In the genomic region with DNA sequence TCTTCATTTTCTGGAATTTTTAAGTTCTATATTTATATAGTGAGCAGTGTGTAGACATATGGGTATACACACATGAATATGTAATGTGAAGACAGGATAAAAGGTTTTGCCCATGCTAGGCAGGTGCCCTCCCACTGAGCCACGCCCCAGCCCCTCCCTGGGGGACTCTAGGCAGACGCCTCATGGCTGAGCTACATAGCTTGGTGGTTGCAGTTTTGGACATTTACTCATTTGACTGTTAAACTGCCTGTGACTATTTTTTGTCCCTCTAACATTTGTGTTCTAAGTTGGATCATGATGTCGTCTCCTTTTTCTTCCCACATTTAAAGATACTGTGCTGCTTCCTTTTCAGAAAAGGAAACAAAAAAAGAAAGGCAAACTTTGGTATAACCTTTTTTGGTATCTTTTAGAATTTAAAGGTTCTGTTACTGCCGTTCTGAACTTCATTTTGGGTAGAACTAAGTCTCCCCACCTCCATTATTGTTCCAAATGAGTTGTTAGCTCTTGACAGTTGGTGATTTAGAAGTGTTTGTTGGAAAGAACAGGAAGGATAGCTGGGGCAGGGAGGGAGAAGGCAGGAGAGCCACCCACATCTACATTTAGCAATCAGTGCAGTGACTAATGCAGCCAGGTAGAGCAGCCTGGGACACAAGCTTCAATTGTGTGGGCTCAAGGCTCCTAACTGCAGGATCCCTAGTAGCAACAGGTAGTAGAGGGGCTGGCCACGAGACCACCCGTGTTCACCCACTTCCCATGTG, we compare ENCODE assay signal across 27 mouse cellular contexts.
DNase-seq lines count a peak whose midpoint lies in the region; ATAC-seq and TF ChIP-seq lines count a peak whose summit lies in the region.
"Had no signal": no experiment of that assay in that cellular context is flagged by ENCODE, and none has a peak within 500 bp of the region (broad histone marks: within the 10 kb centered on the region; RNA-seq: fewer than 3 reads in every experiment).

No protein-coding gene starts in this region.

- no peak overlapping the region for H3K9ac ChIP-seq in forebrain, embryonic 15.5 days (replicated peaks)
- no peak overlapping the region for H3K9ac ChIP-seq in midbrain, postnatal 0 days (replicated peaks; ENCODE audit: low read length, poor library complexity, severe bottlenecking)
- H3K9ac ChIP-seq: embryonic facial prominence, embryonic 13.5 days; forebrain, embryonic 12.5 days; limb, embryonic 13.5 days; lung, embryonic 15.5 days; neural tube, embryonic 12.5 days had no signal

- H3K27me3 ChIP-seq in forebrain, embryonic 15.5 days = no peaks in the 10 kb centered on the region
- no peaks in the 10 kb centered on the region for H3K27me3 ChIP-seq in forebrain, embryonic 10.5 days (ENCODE audit: poor library complexity, severe bottlenecking)
- no peaks in the 10 kb centered on the region for H3K27me3 ChIP-seq in midbrain, postnatal 0 days (ENCODE audit: insufficient read depth, low read length)
- H3K27me3 ChIP-seq: embryonic facial prominence, embryonic 13.5 days; forebrain, embryonic 12.5 days; lung, embryonic 15.5 days; neural tube, embryonic 12.5 days had no signal

- H3K27ac ChIP-seq in forebrain, embryonic 15.5 days (replicated peaks) = peak overlapping the region; percentile 44; the same call in 1 of the 2 replicates
- no peak overlapping the region for H3K27ac ChIP-seq in forebrain, embryonic 10.5 days
- H3K27ac ChIP-seq in cortical plate, adult 2 months (ENCODE audit: insufficient read depth, low read length) = 0 out of 2 replicates have a peak overlapping the region, but pooled peaks have one; percentile 62
- H3K27ac ChIP-seq in midbrain, postnatal 0 days (ENCODE audit: low read depth, low read length) = no peak overlapping the region
- H3K27ac ChIP-seq: embryonic facial prominence, embryonic 13.5 days; forebrain, embryonic 12.5 days; layer of hippocampus, adult 2 months; limb, embryonic 13.5 days; lung, embryonic 15.5 days; midbrain, embryonic 10.5 days; neural tube, embryonic 12.5 days had no signal

- H3K4me1 ChIP-seq in forebrain, embryonic 15.5 days = peaks cover 6% of the 10 kb centered on the region
- peaks cover 3% of the 10 kb centered on the region; the same call in 1 of the 2 replicates for H3K4me1 ChIP-seq in forebrain, embryonic 10.5 days
- H3K4me1 ChIP-seq in cortical plate, adult 2 months (ENCODE audit: control insufficient read depth, insufficient read depth, low read length) = peaks cover 3% of the 10 kb centered on the region
- no peaks in the 10 kb centered on the region for H3K4me1 ChIP-seq in midbrain, postnatal 0 days (ENCODE audit: insufficient read depth, low read length)
- H3K4me1 ChIP-seq: limb, embryonic 13.5 days; lung, embryonic 15.5 days; midbrain, embryonic 10.5 days had no signal

- H3K4me3 ChIP-seq in forebrain, embryonic 15.5 days = no peak overlapping the region
- no peak overlapping the region for H3K4me3 ChIP-seq in forebrain, embryonic 10.5 days
- H3K4me3 ChIP-seq in cortical plate, adult 2 months (ENCODE audit: insufficient read depth, low read length) = no peak overlapping the region
- no peak overlapping the region for H3K4me3 ChIP-seq in midbrain, postnatal 0 days (ENCODE audit: low read depth, low read length)
- H3K4me3 ChIP-seq: embryonic facial prominence, embryonic 13.5 days; forebrain, embryonic 12.5 days; layer of hippocampus, adult 2 months; limb, embryonic 13.5 days; lung, embryonic 15.5 days; midbrain, embryonic 10.5 days; myocyte; neural tube, embryonic 12.5 days had no signal

- 86% methylated on average over 6 of the region's 6 CpGs for WGBS in forebrain, embryonic 15.5 days
- whole genome bisulfite sequencing in forebrain, embryonic 10.5 days = 91% methylated on average over 6 of the region's 6 CpGs
- 92% methylated on average over 6 of the region's 6 CpGs for WGBS in midbrain, postnatal 0 days

- TF ChIP-seq POLR2A in cortical plate, adult 2 months (IDR thresholded peaks at IDR 0.05; ENCODE audit: extremely low read depth, insufficient read depth, low read length) = no peak

- no peak for DNase-seq in forebrain, embryonic 10.5 days (ENCODE audit: extremely low spot score, low spot score)
- peak; percentile 17 for DNase-seq in left cerebral cortex, postnatal 14 days (ENCODE audit: low spot score in 2 of 2)
- no peak for DNase-seq in left cerebral cortex, postnatal 10 days (ENCODE audit: extremely low spot score in 1 of 2, low spot score in 2 of 2)
- DNase-seq in right cerebral cortex, postnatal 25 days = peak; percentile 32
- DNase-seq in midbrain, postnatal 0 days (ENCODE audit: low spot score) = no peak
- no peak for DNase-seq in embryo, embryonic 10.5 days (ENCODE audit: low spot score)
- DNase-seq: adrenal gland, adult 8-10 months; cerebellum, adult 8-10 months; cerebellum, postnatal 36 days; gastrocnemius, postnatal 10 days; kidney, adult 2 months; kidney, postnatal 36 days; thymus, postnatal 14 days had no signal

- peaks cover 20% of the 10 kb centered on the region; the same call in 1 of the 2 replicates for H3K36me3 ChIP-seq in forebrain, embryonic 15.5 days
- peaks cover 91% of the 10 kb centered on the region for H3K36me3 ChIP-seq in forebrain, embryonic 10.5 days (replicated peaks)
- peaks cover 14% of the 10 kb centered on the region; the same call in 1 of the 2 replicates for H3K36me3 ChIP-seq in midbrain, postnatal 0 days (ENCODE audit: insufficient read depth, low read length)
- H3K36me3 ChIP-seq: G1E had no signal

- H3K9me3 ChIP-seq in forebrain, embryonic 15.5 days = no peaks in the 10 kb centered on the region
- H3K9me3 ChIP-seq in forebrain, embryonic 10.5 days = no peaks in the 10 kb centered on the region
- no peaks in the 10 kb centered on the region for H3K9me3 ChIP-seq in midbrain, postnatal 0 days (ENCODE audit: low read length)
- H3K9me3 ChIP-seq: embryonic facial prominence, embryonic 13.5 days; forebrain, embryonic 12.5 days; G1E; limb, embryonic 13.5 days; lung, embryonic 15.5 days; midbrain, embryonic 10.5 days; neural tube, embryonic 12.5 days had no signal

- ATAC-seq in forebrain, embryonic 15.5 days (replicated peaks) = no peak
- ATAC-seq in midbrain, postnatal 0 days (ENCODE audit: low FRiP score) = no peak
- ATAC-seq: hindbrain, embryonic 16.5 days; midbrain, embryonic 16.5 days had no signal

- no peak overlapping the region for H3K4me2 ChIP-seq in forebrain, embryonic 15.5 days (replicated peaks)
- H3K4me2 ChIP-seq in midbrain, postnatal 0 days (ENCODE audit: low read depth, low read length, poor library complexity, severe bottlenecking) = no peak overlapping the region
- H3K4me2 ChIP-seq: embryonic facial prominence, embryonic 13.5 days; forebrain, embryonic 12.5 days; limb, embryonic 13.5 days; liver, embryonic 11.5 days; lung, embryonic 15.5 days; neural tube, embryonic 12.5 days had no signal

- TF ChIP-seq CTCF in cortical plate, adult 2 months (IDR thresholded peaks at IDR 0.05; ENCODE audit: extremely low read depth, insufficient read depth, low read length) = no peak
- TF ChIP-seq CTCF in midbrain, postnatal 0 days (IDR thresholded peaks at IDR 0.05) = no peak

- intact Hi-C loops in left cerebral cortex, postnatal 14 days (cut with DNase I) = no loop called here
- intact Hi-C loops in left cerebral cortex, postnatal 10 days (cut with DNase I) = no loop called here

Comparison
In these comparisons a context has a peak if more than half of its experiments do, and no peak if none do; other contexts are left out.
1. H3K27ac ChIP-seq: peak in forebrain, embryonic 15.5 days (single experiment) and cortical plate, adult 2 months (single experiment); none in forebrain, embryonic 10.5 days (single experiment) and midbrain, postnatal 0 days (single experiment).
2. DNase-seq: peak in left cerebral cortex, postnatal 14 days (2 of 2) and right cerebral cortex, postnatal 25 days (single experiment); none in forebrain, embryonic 10.5 days (single experiment), left cerebral cortex, postnatal 10 days (0 of 2), midbrain, postnatal 0 days (single experiment) and embryo, embryonic 10.5 days (single experiment).